Mouse (Mus musculus) myocyte (in vitro differentiated cells): ENCODE measurements at regions not wholly inside any gene's neighbourhood (a gene's known extent, or its start where the extent isn't known, plus 50 kb on each side); places are given as distances from the start of the nearest gene placed in this dataset.

Source experiments
- CEBPB ChIP-seq: IDR thresholded peaks from 2 replicates; pipeline ENCODE4 v1.6.1; 2011; ENCODE audit warnings: mild to moderate bottlenecking, moderate library complexity; ENCODE audit not compliant: poor library complexity, insufficient read depth, severe bottlenecking
- MYOD1 ChIP-seq, 3 experiments: IDR thresholded peaks; one replicate each; pipeline ENCODE4 v1.6.1; 2011; ENCODE audit warnings: control low read depth in 2 of 3, low read depth in 2 of 3, mild to moderate bottlenecking in 2 of 3, moderate library complexity in 1 of 3; ENCODE audit not compliant: insufficient read length in 2 of 3, control insufficient read depth in 1 of 3
- POLR2A ChIP-seq: IDR thresholded peaks from one replicate; pipeline ENCODE4 v1.6.1; 2011; ENCODE audit warnings: low read depth, mild to moderate bottlenecking, control low read depth, moderate library complexity; ENCODE audit not compliant: insufficient read length
- POLR2AphosphoS2 ChIP-seq: IDR thresholded peaks from one replicate; pipeline ENCODE4 v1.6.1; 2011; ENCODE audit warnings: low read depth, control low read depth; ENCODE audit not compliant: insufficient read length

DNA sequence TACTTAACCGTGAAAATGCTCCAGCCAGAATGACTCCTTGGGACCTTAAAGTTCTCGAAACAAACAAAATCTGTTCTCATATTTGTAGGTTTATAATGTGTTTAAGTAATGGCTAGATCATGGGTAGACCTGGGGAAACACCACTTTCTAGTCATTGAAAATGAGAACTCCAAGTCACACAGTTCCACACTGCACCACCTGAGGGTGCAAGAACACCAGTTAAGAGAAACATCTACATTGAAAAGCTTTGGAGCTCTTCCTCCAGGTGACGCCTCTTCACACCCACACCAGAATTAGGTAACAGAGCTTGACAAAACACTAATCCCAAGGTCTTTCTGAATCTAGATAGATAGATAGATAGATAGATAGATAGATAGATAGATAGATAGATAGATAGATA is 132.9 kb downstream of the Phf3 start:
- TF ChIP-seq POLR2A (no peak), MYOD1 (IDR thresholded peaks at IDR 0.05; ENCODE audit: control insufficient read depth in 1 of 3, insufficient read length in 2 of 3, low read depth in 2 of 3) (no peak), CEBPB (no peak), POLR2AphosphoS2 (no peak)
